Comparison of ENCODE assay signal across 26 mouse cellular contexts in the genomic region with DNA sequence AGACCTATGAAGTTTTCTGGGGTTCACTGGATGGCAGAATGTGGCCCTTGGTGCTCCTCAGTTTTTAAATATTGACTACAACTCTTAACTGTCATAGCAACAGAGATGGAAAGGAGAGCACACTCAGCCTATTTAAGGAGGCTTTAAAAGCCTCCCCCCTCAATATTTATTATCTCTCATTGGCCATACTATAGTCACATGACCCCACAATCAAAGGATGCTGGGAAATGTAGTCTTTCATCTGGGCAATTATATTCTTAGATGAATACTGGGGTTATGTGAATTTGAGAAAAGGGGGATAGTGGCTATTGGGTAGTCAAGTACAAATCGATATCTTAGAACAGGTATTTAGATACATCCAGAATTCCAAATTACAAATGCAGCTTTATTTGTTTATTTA. TPM values are rescaled to one million over a fixed set of nuclear protein-coding genes. Genes with fewer than 3 reads are reported as not detected.
A peak's percentile ranks its signal among the peaks of the same experiment; 100 is the strongest.
DNase-seq lines count a peak whose midpoint lies in the region; ATAC-seq lines count a peak whose summit lies in the region.
"Had no signal": no experiment of that assay in that cellular context is flagged by ENCODE, and none has a peak within 500 bp of the region (broad histone marks: within the 10 kb centered on the region; RNA-seq: fewer than 3 reads in every experiment).

No protein-coding gene starts in this region.

- H3K27me3 ChIP-seq in midbrain, embryonic 14.5 days (ENCODE audit: control insufficient read depth, insufficient read depth, low read length): no peaks in the 10 kb centered on the region
- no peaks in the 10 kb centered on the region for H3K27me3 ChIP-seq in midbrain, embryonic 11.5 days (ENCODE audit: control insufficient read depth, insufficient read depth, low read length)
- no peaks in the 10 kb centered on the region for H3K27me3 ChIP-seq in splenic B cell, adult 2 months (ENCODE audit: control insufficient read depth, insufficient read depth, low read length, poor library complexity, severe bottlenecking)
- no peaks in the 10 kb centered on the region for H3K27me3 ChIP-seq in forebrain, embryonic 11.5 days (ENCODE audit: control insufficient read depth, insufficient read depth, low read length)
- H3K27me3 ChIP-seq in heart, embryonic 11.5 days (ENCODE audit: control insufficient read depth, insufficient read depth, low read length): no peaks in the 10 kb centered on the region
- H3K27me3 ChIP-seq: embryonic facial prominence, embryonic 13.5 days; forebrain, embryonic 13.5 days; heart, embryonic 15.5 days had no signal

- H3K27ac ChIP-seq in midbrain, embryonic 14.5 days (replicated peaks; ENCODE audit: low read depth, low read length): no peak overlapping the region
- H3K27ac ChIP-seq in midbrain, embryonic 11.5 days (ENCODE audit: low read depth, low read length): no peak overlapping the region
- no peak overlapping the region for H3K27ac ChIP-seq in ES-E14 (ENCODE audit: insufficient read depth, low read depth, low read length, poor library complexity, severe bottlenecking)
- no peak overlapping the region for H3K27ac ChIP-seq in forebrain, embryonic 11.5 days (ENCODE audit: low read depth, low read length)
- no peak overlapping the region for H3K27ac ChIP-seq in heart, embryonic 11.5 days (ENCODE audit: low read depth, low read length)
- H3K27ac ChIP-seq: embryonic facial prominence, embryonic 13.5 days; forebrain, embryonic 13.5 days; heart, embryonic 10.5 days; heart, embryonic 15.5 days; hindbrain, embryonic 14.5 days had no signal

- H3K9ac ChIP-seq in midbrain, embryonic 14.5 days (replicated peaks; ENCODE audit: low read length): no peak overlapping the region
- H3K9ac ChIP-seq in midbrain, embryonic 11.5 days (ENCODE audit: low read length): no peak overlapping the region
- no peak overlapping the region for H3K9ac ChIP-seq in ES-E14 (ENCODE audit: insufficient read depth, low read depth, low read length, poor library complexity, severe bottlenecking)
- no peak overlapping the region for H3K9ac ChIP-seq in forebrain, embryonic 11.5 days (ENCODE audit: low read length)
- no peak overlapping the region for H3K9ac ChIP-seq in heart, embryonic 11.5 days (ENCODE audit: low read depth, low read length)
- H3K9ac ChIP-seq: embryonic facial prominence, embryonic 13.5 days; forebrain, embryonic 13.5 days; forebrain, postnatal 0 days; heart, embryonic 15.5 days; hindbrain, embryonic 14.5 days had no signal

- no peaks in the 10 kb centered on the region for H3K9me3 ChIP-seq in midbrain, embryonic 14.5 days (ENCODE audit: control insufficient read depth, low read length)
- no peaks in the 10 kb centered on the region for H3K9me3 ChIP-seq in midbrain, embryonic 11.5 days (ENCODE audit: control insufficient read depth, low read length)
- H3K9me3 ChIP-seq in ES-E14 (ENCODE audit: control insufficient read depth, insufficient read depth, low read depth, low read length): no peaks in the 10 kb centered on the region
- no peaks in the 10 kb centered on the region for H3K9me3 ChIP-seq in forebrain, embryonic 11.5 days (ENCODE audit: control insufficient read depth, low read length)
- H3K9me3 ChIP-seq in heart, embryonic 11.5 days (replicated peaks; ENCODE audit: control insufficient read depth, low read length): no peaks in the 10 kb centered on the region
- H3K9me3 ChIP-seq: embryonic facial prominence, embryonic 13.5 days; forebrain, embryonic 13.5 days; G1E; heart, embryonic 10.5 days; heart, embryonic 15.5 days had no signal

- 95% methylated on average over 1 of the region's 1 CpGs for WGBS in midbrain, embryonic 14.5 days
- 88% methylated on average over 1 of the region's 1 CpGs for WGBS in midbrain, embryonic 11.5 days
- WGBS in forebrain, embryonic 11.5 days: 87% methylated on average over 1 of the region's 1 CpGs
- 78% methylated on average over 1 of the region's 1 CpGs for WGBS in heart, embryonic 11.5 days (ENCODE audit: insufficient replicate concordance)

- H3K36me3 ChIP-seq in midbrain, embryonic 14.5 days (ENCODE audit: control insufficient read depth, insufficient read depth, low read length): peaks cover 31% of the 10 kb centered on the region
- H3K36me3 ChIP-seq in midbrain, embryonic 11.5 days (ENCODE audit: control insufficient read depth, insufficient read depth, low read length): no peaks in the 10 kb centered on the region
- no peaks in the 10 kb centered on the region for H3K36me3 ChIP-seq in ES-E14 (ENCODE audit: control insufficient read depth, insufficient read depth, low read length, poor library complexity, severe bottlenecking)
- H3K36me3 ChIP-seq in splenic B cell, adult 2 months (ENCODE audit: control insufficient read depth, insufficient read depth, low read length, poor library complexity, severe bottlenecking): no peaks in the 10 kb centered on the region
- H3K36me3 ChIP-seq in forebrain, embryonic 11.5 days (ENCODE audit: control insufficient read depth, insufficient read depth, low read length): no peaks in the 10 kb centered on the region
- no peaks in the 10 kb centered on the region for H3K36me3 ChIP-seq in heart, embryonic 11.5 days (ENCODE audit: control insufficient read depth, insufficient read depth, low read length)
- H3K36me3 ChIP-seq: embryonic facial prominence, embryonic 13.5 days; G1E; heart, embryonic 10.5 days; heart, embryonic 15.5 days had no signal

- H3K4me2 ChIP-seq in midbrain, embryonic 14.5 days (ENCODE audit: low read length): no peak overlapping the region
- H3K4me2 ChIP-seq in midbrain, embryonic 11.5 days: no peak overlapping the region
- no peak overlapping the region for H3K4me2 ChIP-seq in forebrain, embryonic 11.5 days (ENCODE audit: low read depth, low read length, severe bottlenecking)
- no peak overlapping the region for H3K4me2 ChIP-seq in heart, embryonic 11.5 days
- H3K4me2 ChIP-seq: embryonic facial prominence, embryonic 13.5 days; forebrain, embryonic 13.5 days; heart, embryonic 15.5 days; hindbrain, embryonic 14.5 days had no signal

- ATAC-seq in midbrain, embryonic 14.5 days (ENCODE audit: low FRiP score, low TSS enrichment): no peak
- ATAC-seq in midbrain, embryonic 11.5 days (ENCODE audit: low FRiP score): no peak
- 0 out of 2 replicates have a peak, but pooled peaks have one; percentile 50 for ATAC-seq in common myeloid progenitor, adult 5-6 weeks (replicated peaks; ENCODE audit: low read depth, poor library complexity, severe bottlenecking)
- ATAC-seq in forebrain, embryonic 11.5 days (replicated peaks; ENCODE audit: low FRiP score): no peak
- no peak for ATAC-seq in CD4-positive, CD25-positive, alpha-beta regulatory T cell, adult 4 months
- ATAC-seq in heart, embryonic 11.5 days (replicated peaks; ENCODE audit: insufficient number of reproducible peaks, low FRiP score, low TSS enrichment): no peak
- ATAC-seq: activated CD4-positive, CD25-positive, alpha-beta regulatory T cell, adult 4 months; forebrain, embryonic 13.5 days; forebrain, postnatal 0 days; intestine, postnatal 0 days had no signal

- H3K4me3 ChIP-seq in midbrain, embryonic 14.5 days (replicated peaks; ENCODE audit: low read depth, low read length): no peak overlapping the region
- H3K4me3 ChIP-seq in midbrain, embryonic 11.5 days (ENCODE audit: low read depth, low read length): no peak overlapping the region
- no peak overlapping the region for H3K4me3 ChIP-seq in ES-E14 (ENCODE audit: insufficient read depth in 1 of 2, low read depth in 1 of 2, low read length in 2 of 2, poor library complexity in 1 of 2, severe bottlenecking in 1 of 2)
- H3K4me3 ChIP-seq in forebrain, embryonic 11.5 days (ENCODE audit: low read depth, low read length): no peak overlapping the region
- H3K4me3 ChIP-seq in heart, embryonic 11.5 days (ENCODE audit: low read depth, low read length): no peak overlapping the region
- H3K4me3 ChIP-seq: embryonic facial prominence, embryonic 13.5 days; forebrain, embryonic 13.5 days; heart, embryonic 10.5 days; heart, embryonic 15.5 days had no signal

- in situ Hi-C loops in ES-E14 (cut with MboI; ENCODE audit: low sequenced_read_pairs in 2 of 2, unreplicated experiment in 2 of 2): no loop called here

- DNase-seq in midbrain, embryonic 14.5 days: peak; percentile 28
- DNase-seq in midbrain, embryonic 11.5 days (ENCODE audit: low spot score, missing footprints): no peak
- no peak for DNase-seq in ES-E14 (ENCODE audit: low read depth, low spot score)
- DNase-seq in splenic B cell, adult 2 months (ENCODE audit: low read depth, low spot score): peak; percentile 17
- no peak for DNase-seq in forebrain, embryonic 11.5 days (ENCODE audit: low spot score)
- DNase-seq: adrenal gland, postnatal 25 days; B cell, adult 2 months; cerebellum, adult 2 months; cerebellum, postnatal 10 days; embryo, embryonic 11 days; forebrain, postnatal 0 days; heart, adult 18-20 months; heart, postnatal 14 days had no signal

- H3K4me1 ChIP-seq in midbrain, embryonic 14.5 days (ENCODE audit: control insufficient read depth, insufficient read depth, low read length): peaks cover 3% of the 10 kb centered on the region; the same call in 1 of the 2 replicates
- H3K4me1 ChIP-seq in midbrain, embryonic 11.5 days (ENCODE audit: control insufficient read depth, insufficient read depth, low read length): no peaks in the 10 kb centered on the region
- H3K4me1 ChIP-seq in ES-E14 (ENCODE audit: control insufficient read depth in 2 of 2, insufficient read depth in 2 of 2, low read length in 2 of 2, poor library complexity in 1 of 2): 0 out of 4 replicates have a peak, but pooled peaks cover 1 to 2% of the 10 kb centered on the region in 2 experiments
- no peaks in the 10 kb centered on the region for H3K4me1 ChIP-seq in forebrain, embryonic 11.5 days (replicated peaks; ENCODE audit: control insufficient read depth, insufficient read depth, low read length)
- H3K4me1 ChIP-seq in heart, embryonic 11.5 days (ENCODE audit: control insufficient read depth, insufficient read depth, low read length): 0 out of 2 replicates have a peak, but pooled peaks cover 3% of the 10 kb centered on the region
- H3K4me1 ChIP-seq: heart, embryonic 10.5 days had no signal

RNA-seq across cellular contexts. Expression of gene Xrcc5, which starts 5.4 kb away (rescaled TPM):
- polyA plus RNA-seq in midbrain, embryonic 14.5 days (2014; fragmentation: Nextera tagmentation; extraction: Ambion mirVana): 12.8 and 21.9 TPM in 2 replicates
- polyA plus RNA-seq in midbrain, embryonic 11.5 days (2014; fragmentation: Nextera tagmentation; extraction: Ambion mirVana): 52.3 and 57.7 TPM in 2 replicates
- total RNA-seq in ES-E14 (2012; rRNA removed): 69.0 and 72.0 TPM in 2 replicates
- total RNA-seq in common myeloid progenitor, adult 5-6 weeks (2017): 34.4 and 34.7 TPM in 2 replicates
- 51.9 and 53.3 TPM in 2 replicates for polyA plus RNA-seq in forebrain, embryonic 11.5 days (2014; fragmentation: Nextera tagmentation; extraction: Ambion mirVana)
- 10 to 100 TPM; 24.6 to 26.7 TPM for polyA plus RNA-seq in CD4-positive, CD25-positive, alpha-beta regulatory T cell, adult 4 months (2017; shearing (Covaris generic))
- polyA plus RNA-seq in heart, embryonic 11.5 days (2014; fragmentation: Nextera tagmentation; extraction: Ambion mirVana): 23.7 and 24.5 TPM in 2 replicates

RNA-seq across cellular contexts. Expression of gene Tmem169, which starts 17.7 kb away (rescaled TPM):
- 33.9 and 36.0 TPM in 2 replicates for polyA plus RNA-seq in midbrain, embryonic 14.5 days (2014; fragmentation: Nextera tagmentation; extraction: Ambion mirVana)
- polyA plus RNA-seq in midbrain, embryonic 11.5 days (2014; fragmentation: Nextera tagmentation; extraction: Ambion mirVana): 14.2 and 14.4 TPM in 2 replicates
- 0.32 and 0.36 TPM in 2 replicates for total RNA-seq in ES-E14 (2012; rRNA removed)
- not detected in 2 replicates for total RNA-seq in common myeloid progenitor, adult 5-6 weeks (2017)
- polyA plus RNA-seq in forebrain, embryonic 11.5 days (2014; fragmentation: Nextera tagmentation; extraction: Ambion mirVana): 11.9 and 12.4 TPM in 2 replicates
- under 1 TPM in 1 of 2 experiments, not detected in 1; 0.17 TPM for polyA plus RNA-seq in CD4-positive, CD25-positive, alpha-beta regulatory T cell, adult 4 months (2017; shearing (Covaris generic))
- 0.41 and 0.74 TPM in 2 replicates for polyA plus RNA-seq in heart, embryonic 11.5 days (2014; fragmentation: Nextera tagmentation; extraction: Ambion mirVana)
- total RNA-seq: gastrocnemius, adult 8-10 months; heart, adult 18-20 months; heart, postnatal 14 days; hematopoietic stem cell, adult 5-6 weeks had no signal
- polyA plus RNA-seq: G1E had no signal

RNA-seq across cellular contexts. Expression of gene Pecr, which starts 17.7 kb away (rescaled TPM):
- polyA plus RNA-seq in midbrain, embryonic 14.5 days (2014; fragmentation: Nextera tagmentation; extraction: Ambion mirVana): 6.3 and 7.7 TPM in 2 replicates
- 14.5 and 14.7 TPM in 2 replicates for polyA plus RNA-seq in midbrain, embryonic 11.5 days (2014; fragmentation: Nextera tagmentation; extraction: Ambion mirVana)
- 14.3 and 16.8 TPM in 2 replicates for total RNA-seq in ES-E14 (2012; rRNA removed)
- 3.0 and 17.4 TPM in 2 replicates for total RNA-seq in common myeloid progenitor, adult 5-6 weeks (2017)
- 14.5 and 16.8 TPM in 2 replicates for polyA plus RNA-seq in forebrain, embryonic 11.5 days (2014; fragmentation: Nextera tagmentation; extraction: Ambion mirVana)
- 1 to 10 TPM; 3.8 to 4.1 TPM for polyA plus RNA-seq in CD4-positive, CD25-positive, alpha-beta regulatory T cell, adult 4 months (2017; shearing (Covaris generic))
- 20.2 and 20.9 TPM in 2 replicates for polyA plus RNA-seq in heart, embryonic 11.5 days (2014; fragmentation: Nextera tagmentation; extraction: Ambion mirVana)

Comparison
In these comparisons a context has a peak if more than half of its experiments do, and no peak if none do; other contexts are left out.
1. DNase-seq: peak in midbrain, embryonic 14.5 days (single experiment) and splenic B cell, adult 2 months (single experiment); none in midbrain, embryonic 11.5 days (single experiment), ES-E14 (single experiment) and forebrain, embryonic 11.5 days (single experiment).